Mouse (Mus musculus) lung, adult 2 months (tissue): ENCODE data around the gene Trmu.

ENCODE experiments used
- CTCF ChIP-seq: fragments of 200-500 bp; IDR thresholded peaks from 2 replicates; pipeline ENCODE4 v1.5.1; 2011; ENCODE audit warnings: mild to moderate bottlenecking, low read length, control low read depth; ENCODE audit not compliant: insufficient read depth
- POLR2A ChIP-seq: fragments of 200-500 bp; IDR thresholded peaks from 2 replicates; pipeline ENCODE4 v1.6.1; 2011; ENCODE audit warnings: low read depth, mild to moderate bottlenecking, control low read depth, low read length, borderline replicate concordance; ENCODE audit errors: extremely low read depth

GRCm38 (mm10) chr15:85919191-85919891, 40.2 kb downstream of the Trmu start:
- TF ChIP-seq CTCF (no peak), POLR2A (no peak)
